Mouse (Mus musculus): ENCODE measurements around the gene Plcb4.

DNA sequence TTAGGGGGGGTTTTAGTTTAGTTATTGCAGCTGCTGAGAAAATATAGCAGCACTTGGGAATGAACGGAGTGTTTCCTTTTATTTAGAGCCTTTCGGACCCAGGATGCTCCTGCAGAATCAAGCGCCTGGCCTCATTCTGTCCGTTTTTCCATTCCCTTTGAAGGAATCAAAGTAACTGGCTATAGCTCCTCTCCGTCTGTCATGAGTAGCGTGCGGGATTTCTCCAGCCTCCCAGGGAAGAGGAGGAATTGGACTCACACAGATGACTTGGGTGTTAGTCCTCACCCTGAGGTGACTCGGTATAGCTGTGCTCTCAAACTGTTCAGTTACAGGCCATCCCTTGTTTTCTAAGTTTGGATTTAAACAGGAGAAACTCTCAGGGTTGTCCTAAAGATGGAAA, 14.8 kb downstream of the Plcb4 start:
- TF ChIP-seq CTCF (IDR thresholded peaks at IDR 0.05; ENCODE audit: insufficient read depth, low read length) = no peak
- no peak for TF ChIP-seq POLR2A (IDR thresholded peaks at IDR 0.05; ENCODE audit: borderline replicate concordance, extremely low read depth, low read depth, low read length)
